Mouse (Mus musculus): ENCODE results near the gene 2010111I01Rik.

DNA sequence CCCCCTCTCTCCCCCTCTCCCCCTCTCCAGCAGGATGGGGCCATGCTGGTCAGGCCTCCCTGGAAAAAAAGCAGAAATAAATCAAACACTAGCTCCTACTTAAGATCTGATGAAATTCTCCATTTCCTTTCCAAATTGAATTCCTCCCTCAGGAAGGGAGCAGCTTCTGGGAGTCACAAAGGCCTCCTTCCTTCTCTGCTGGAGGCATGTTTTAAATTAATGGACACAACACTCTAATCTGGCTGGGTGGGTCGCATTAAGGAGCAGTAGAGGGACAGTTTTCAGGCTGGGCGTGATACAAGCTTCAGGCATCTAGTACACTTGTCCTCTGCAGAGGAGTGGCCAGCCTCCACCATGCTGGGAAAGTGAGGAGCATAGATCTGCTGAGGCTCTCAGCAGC lies 188.7 kb downstream of the 2010111I01Rik start:
- TF ChIP-seq HCFC1 (IDR thresholded peaks at IDR 0.05; ENCODE audit: borderline replicate concordance, insufficient read depth, low read length) (no peak), MAFK (IDR thresholded peaks at IDR 0.05; ENCODE audit: insufficient read depth, low read depth, low read length) (no peak), ZNF384 (IDR thresholded peaks at IDR 0.05; ENCODE audit: low read depth, low read length) (no peak), ZC3H11A (IDR thresholded peaks at IDR 0.05; ENCODE audit: borderline replicate concordance, low read depth, low read length) (no peak)
